Mouse (Mus musculus) MEL (cell line): Measurements from ENCODE around the gene Gm21954. TPM values are rescaled to one million over a fixed set of nuclear protein-coding genes. Genes with fewer than 3 reads are reported as not detected.

Experiments used
- DNase-seq: peaks from one replicate; pipeline ENCODE4 v3.0.0; 2011; ENCODE audit warnings: low read depth, low spot score
- H3K27ac ChIP-seq: 2 replicates; pipeline ENCODE4 v1.5.1; 2012; ENCODE audit warnings: low read depth, mild to moderate bottlenecking, control low read depth, low read length, moderate library complexity; ENCODE audit not compliant: control insufficient read depth
- H3K27me3 ChIP-seq, 2 experiments: fragments of 150-350 bp in 1 of 2; sonication (generic) in 1 of 2; 2 replicates each; pipeline ENCODE4 v1.6.1; 2012; ENCODE audit warnings: low read length in 2 of 2, mild to moderate bottlenecking in 2 of 2, improper control_type of control experiment in 1 of 2, moderate library complexity in 1 of 2; ENCODE audit not compliant: insufficient read depth in 2 of 2, control insufficient read depth in 1 of 2
- H3K36me3 ChIP-seq, 2 experiments: 2 replicates each; pipeline ENCODE4 v1.6.1; 2012 to 2014; ENCODE audit warnings: low read length in 2 of 2, improper control_type of control experiment in 1 of 2, inconsistent platforms in 1 of 2, mild to moderate bottlenecking in 1 of 2; ENCODE audit not compliant: insufficient read depth in 2 of 2, control insufficient read depth in 1 of 2
- H3K4me1 ChIP-seq, 2 experiments: fragments of 150-350 bp in 1 of 2; sonication (generic) in 1 of 2; 2 replicates each; pipeline ENCODE4 v1.6.1; 2012; ENCODE audit warnings: low read length in 2 of 2, improper control_type of control experiment in 1 of 2, mild to moderate bottlenecking in 1 of 2; ENCODE audit not compliant: insufficient read depth in 2 of 2, control insufficient read depth in 1 of 2
- H3K4me3 ChIP-seq, 2 experiments: fragments of 150-350 bp in 1 of 2; sonication (generic) in 1 of 2; 2 replicates each; pipeline ENCODE4 v1.5.1; 2012; ENCODE audit warnings: low read depth in 2 of 2, low read length in 2 of 2, mild to moderate bottlenecking in 2 of 2, moderate library complexity in 2 of 2, control low read depth in 1 of 2, improper control_type of control experiment in 1 of 2; ENCODE audit not compliant: control insufficient read depth in 1 of 2, insufficient read depth in 1 of 2
- H3K79me2 ChIP-seq: 2 replicates; pipeline ENCODE4 v1.6.1; 2012; ENCODE audit warnings: mild to moderate bottlenecking, low read length, moderate library complexity; ENCODE audit not compliant: control insufficient read depth, poor library complexity, insufficient read depth
- H3K9ac ChIP-seq: 2 replicates; pipeline ENCODE4 v1.6.1; 2012; ENCODE audit warnings: low read depth, mild to moderate bottlenecking, control low read depth, low read length, moderate library complexity; ENCODE audit not compliant: control insufficient read depth, poor library complexity, severe bottlenecking
- H3K9me3 ChIP-seq: fragments of 150-350 bp; sonication (generic); replicated peaks from 2 replicates; pipeline ENCODE4 v1.6.1; 2012; ENCODE audit warnings: mild to moderate bottlenecking, low read length, improper control_type of control experiment, moderate library complexity; ENCODE audit not compliant: insufficient read depth
- CTCF ChIP-seq, 3 experiments: IDR thresholded peaks in 2 of 3; conservative IDR thresholded peaks in 1 of 3; 2 replicates each; pipeline ENCODE4 v1.5.1; 2011 to 2012; ENCODE audit warnings: low read length in 3 of 3, low read depth in 2 of 3, mild to moderate bottlenecking in 2 of 3, improper control_type of control experiment in 1 of 3, inconsistent platforms in 1 of 3, mixed read lengths in 1 of 3, moderate library complexity in 1 of 3; ENCODE audit not compliant: control insufficient read depth in 1 of 3, insufficient read depth in 1 of 3, poor library complexity in 1 of 3, severe bottlenecking in 1 of 3
- E2F4 ChIP-seq: IDR thresholded peaks from 2 replicates; pipeline ENCODE4 v1.6.1; 2011; ENCODE audit warnings: low read depth, low read length, improper control_type of control experiment, borderline replicate concordance
- EP300 ChIP-seq, 2 experiments: IDR thresholded peaks; 2 replicates each; pipeline ENCODE4 v1.6.1; 2011; ENCODE audit warnings: improper control_type of control experiment in 2 of 2, low read length in 2 of 2, low read depth in 1 of 2, mild to moderate bottlenecking in 1 of 2
- ETS1 ChIP-seq: IDR thresholded peaks from 2 replicates; pipeline ENCODE4 v1.6.1; 2012; ENCODE audit warnings: low read depth, mild to moderate bottlenecking, inconsistent platforms, low read length, improper control_type of control experiment, moderate library complexity
- GATA1 ChIP-seq: IDR thresholded peaks from 2 replicates; pipeline ENCODE4 v1.6.1; 2011; ENCODE audit warnings: low read depth, low read length, improper control_type of control experiment
- HCFC1 ChIP-seq: IDR thresholded peaks from 2 replicates; pipeline ENCODE4 v1.6.1; 2012; ENCODE audit warnings: low read depth, mild to moderate bottlenecking, inconsistent platforms, low read length, improper control_type of control experiment, moderate library complexity
- MAZ ChIP-seq: IDR thresholded peaks from 2 replicates; pipeline ENCODE4 v1.6.1; 2012; ENCODE audit warnings: low read depth, mild to moderate bottlenecking, inconsistent platforms, low read length, improper control_type of control experiment
- MXI1 ChIP-seq: IDR thresholded peaks from 2 replicates; pipeline ENCODE4 v1.6.1; 2011; ENCODE audit warnings: mild to moderate bottlenecking, low read depth, low read length, improper control_type of control experiment
- MYB ChIP-seq: IDR thresholded peaks from 2 replicates; pipeline ENCODE4 v1.6.1; 2011; ENCODE audit warnings: mild to moderate bottlenecking, low read depth, low read length, improper control_type of control experiment
- MYC ChIP-seq: IDR thresholded peaks from 2 replicates; pipeline ENCODE4 v1.6.1; 2011; ENCODE audit warnings: low read depth, mild to moderate bottlenecking, low read length, improper control_type of control experiment, moderate library complexity
- NELFE ChIP-seq: IDR thresholded peaks from 2 replicates; pipeline ENCODE4 v1.6.1; 2011; ENCODE audit warnings: low read depth, low read length, improper control_type of control experiment
- POLR2AphosphoS5 ChIP-seq: IDR thresholded peaks from 2 replicates; pipeline ENCODE4 v1.6.1; 2012; ENCODE audit warnings: low read depth, borderline replicate concordance, mild to moderate bottlenecking, inconsistent platforms, low read length, moderate library complexity, mixed read lengths
- SIN3A ChIP-seq: IDR thresholded peaks from 2 replicates; pipeline ENCODE4 v1.6.1; 2012; ENCODE audit warnings: low read length, improper control_type of control experiment, inconsistent platforms
- UBTF ChIP-seq: IDR thresholded peaks from 2 replicates; pipeline ENCODE4 v1.6.1; 2012; ENCODE audit warnings: low read depth, mild to moderate bottlenecking, inconsistent platforms, low read length, improper control_type of control experiment, moderate library complexity, borderline replicate concordance; ENCODE audit not compliant: insufficient read depth
- USF1 ChIP-seq: IDR thresholded peaks from 2 replicates; pipeline ENCODE4 v1.6.1; 2014; ENCODE audit warnings: low read depth, mild to moderate bottlenecking, inconsistent platforms, low read length, improper control_type of control experiment, moderate library complexity
- USF2 ChIP-seq, 2 experiments: IDR thresholded peaks; 2 replicates each; pipeline ENCODE4 v1.6.1; 2011 to 2012; ENCODE audit warnings: improper control_type of control experiment in 2 of 2, low read length in 2 of 2, borderline replicate concordance in 1 of 2, inconsistent platforms in 1 of 2, low read depth in 1 of 2, mild to moderate bottlenecking in 1 of 2; ENCODE audit not compliant: insufficient read depth in 1 of 2
- ZC3H11A ChIP-seq: IDR thresholded peaks from 2 replicates; pipeline ENCODE4 v1.6.1; 2012; ENCODE audit warnings: low read depth, mild to moderate bottlenecking, inconsistent platforms, low read length, improper control_type of control experiment
- ZKSCAN1 ChIP-seq: IDR thresholded peaks from 2 replicates; pipeline ENCODE4 v1.6.1; 2012; ENCODE audit warnings: low read depth, mild to moderate bottlenecking, inconsistent platforms, low read length, improper control_type of control experiment, moderate library complexity
- ZMIZ1 ChIP-seq: IDR thresholded peaks from 2 replicates; pipeline ENCODE4 v1.6.1; 2012; ENCODE audit warnings: low read depth, mild to moderate bottlenecking, inconsistent platforms, low read length, improper control_type of control experiment, moderate library complexity
- ZNF384 ChIP-seq: IDR thresholded peaks from 2 replicates; pipeline ENCODE4 v1.6.1; 2012; ENCODE audit warnings: low read depth, mild to moderate bottlenecking, inconsistent platforms, low read length, improper control_type of control experiment
- polyA plus RNA-seq, 2 experiments: library from polyadenylated mRNA; stranded (reverse) in 1 of 2; unstranded in 1 of 2; fragments of >175 nt in 1 of 2; fragments of >200 nt in 1 of 2; gene quantifications; 2 replicates each; pipeline versions ENCODE4 v1.2.1 to v1.2.4; 2012; ENCODE audit warnings: low replicate concordance in 2 of 2, low read depth in 1 of 2; ENCODE audit not compliant: insufficient read length in 2 of 2, insufficient read depth in 1 of 2, missing spikeins in 1 of 2
- total RNA-seq: library from RNA; depleted of rRNA; stranded (reverse); fragments of 300-350 nt; gene quantifications from 2 replicates; pipeline ENCODE4 v1.2.3, GENCODE M21; 2012

The Gm21954 gene
- total and polyA plus RNA-seq, 3 experiments: not detected

- Histone ChIP-seq H3K9ac (no peak overlapping the region), H3K4me3 (no peak overlapping the region), H3K4me1 (no peaks in the 10 kb centered on the region)
Measured at GRCm38 (mm10) chr3:55517454-55518014, 45.5 kb upstream of the Gm21954 start.

GRCm38 (mm10) chr3:55515966-55516365, 44.0 kb upstream of the Gm21954 start:
- H3K79me2 ChIP-seq: no peaks in the 10 kb centered on the region
- no peaks in the 10 kb centered on the region for H3K9me3 ChIP-seq
- H3K4me1 ChIP-seq: no peaks in the 10 kb centered on the region
- no peak overlapping the region for H3K27ac ChIP-seq
- no peaks in the 10 kb centered on the region for H3K27me3 ChIP-seq
- DNase-seq: no peak
- TF ChIP-seq ZMIZ1: no peak
- no peak for TF ChIP-seq USF1
- TF ChIP-seq MYC: no peak
- no peak for TF ChIP-seq MAZ
- TF ChIP-seq EP300 (IDR thresholded peaks at IDR 0.05; ENCODE audit: low read depth in 1 of 2, low read length in 2 of 2): no peak
- no peak for TF ChIP-seq USF2 (IDR thresholded peaks at IDR 0.05; ENCODE audit: borderline replicate concordance in 1 of 2, insufficient read depth in 1 of 2, low read depth in 1 of 2, low read length in 2 of 2)
- no peak for TF ChIP-seq GATA1
- no peak for TF ChIP-seq ETS1
- TF ChIP-seq ZC3H11A: no peak
- TF ChIP-seq POLR2AphosphoS5: no peak
- TF ChIP-seq SIN3A: no peak
- no peak for TF ChIP-seq ZNF384
- TF ChIP-seq UBTF: no peak
- H3K9ac ChIP-seq: no peak overlapping the region
- no peaks in the 10 kb centered on the region for H3K36me3 ChIP-seq
- H3K4me3 ChIP-seq: no peak overlapping the region

More at GRCm38 (mm10) chr3:55517454-55518014, 45.5 kb upstream of the Gm21954 start:
- TF ChIP-seq POLR2AphosphoS5 (no peak), E2F4 (no peak), CTCF (IDR thresholded peaks at IDR 0.05 in 2 of 3, conservative IDR thresholded peaks at IDR 0.05 in 1 of 3; ENCODE audit: control insufficient read depth in 1 of 3, insufficient read depth in 1 of 3, low read depth in 2 of 3, low read length in 3 of 3, poor library complexity in 1 of 3, severe bottlenecking in 1 of 3) (no peak), MYB (no peak), MXI1 (no peak), NELFE (no peak), MYC (no peak), HCFC1 (no peak), GATA1 (no peak), ZKSCAN1 (no peak)
- no peaks in the 10 kb centered on the region for H3K79me2 ChIP-seq
- no peak overlapping the region for H3K27ac ChIP-seq
- no peaks in the 10 kb centered on the region for H3K27me3 ChIP-seq
- H3K36me3 ChIP-seq: no peaks in the 10 kb centered on the region
- H3K9me3 ChIP-seq: no peaks in the 10 kb centered on the region
- no peak for DNase-seq
